Comparison of ENCODE assay signal across 31 mouse cellular contexts in genomic region chr2:173515186-173515585, GRCm38 (mm10). TPM values are rescaled to one million over a fixed set of nuclear protein-coding genes. Genes with fewer than 3 reads are reported as not detected.
DNase-seq lines count a peak whose midpoint lies in the region; ATAC-seq and TF ChIP-seq lines count a peak whose summit lies in the region.
"Had no signal": no experiment of that assay in that cellular context is flagged by ENCODE, and none has a peak within 500 bp of the region (broad histone marks: within the 10 kb centered on the region; RNA-seq: fewer than 3 reads in every experiment).

No protein-coding gene starts in this region.

- no peak for TF ChIP-seq CTCF in intestine, postnatal 0 days (IDR thresholded peaks at IDR 0.05; ENCODE audit: low read depth)
- TF ChIP-seq CTCF in left cerebral cortex, adult 2 months (IDR thresholded peaks at IDR 0.05) = no peak

- no peak overlapping the region for H3K4me3 ChIP-seq in heart, embryonic 12.5 days
- no peak overlapping the region for H3K4me3 ChIP-seq in limb, embryonic 12.5 days (replicated peaks)
- no peak overlapping the region for H3K4me3 ChIP-seq in limb, embryonic 10.5 days
- H3K4me3 ChIP-seq in intestine, postnatal 0 days (ENCODE audit: low read depth, low read length) = no peak overlapping the region
- no peak overlapping the region for H3K4me3 ChIP-seq in left cerebral cortex, adult 2 months
- H3K4me3 ChIP-seq: forebrain, embryonic 13.5 days; limb, embryonic 15.5 days; liver, embryonic 15.5 days; lung, embryonic 15.5 days; megakaryocyte, embryonic 14.5 days had no signal

- WGBS in heart, embryonic 12.5 days = 23% methylated on average over 6 of the region's 6 CpGs
- WGBS in limb, embryonic 12.5 days = 56% methylated on average over 6 of the region's 6 CpGs
- WGBS in limb, embryonic 10.5 days = 57% methylated on average over 6 of the region's 6 CpGs
- WGBS in intestine, postnatal 0 days = 44% methylated on average over 6 of the region's 6 CpGs

- H3K4me2 ChIP-seq in heart, embryonic 12.5 days = no peak overlapping the region
- no peak overlapping the region for H3K4me2 ChIP-seq in limb, embryonic 12.5 days
- H3K4me2 ChIP-seq in intestine, postnatal 0 days (replicated peaks; ENCODE audit: low read depth) = no peak overlapping the region
- H3K4me2 ChIP-seq: forebrain, embryonic 13.5 days; limb, embryonic 15.5 days; liver, embryonic 15.5 days; lung, embryonic 15.5 days had no signal

- peaks cover 13% of the 10 kb centered on the region for H3K4me1 ChIP-seq in heart, embryonic 12.5 days (replicated peaks)
- no peaks in the 10 kb centered on the region for H3K4me1 ChIP-seq in limb, embryonic 12.5 days (replicated peaks)
- no peaks in the 10 kb centered on the region for H3K4me1 ChIP-seq in limb, embryonic 10.5 days
- H3K4me1 ChIP-seq in intestine, postnatal 0 days (replicated peaks; ENCODE audit: control insufficient read depth, insufficient read depth, low read length) = no peaks in the 10 kb centered on the region; the same call in 1 of the 2 replicates
- H3K4me1 ChIP-seq: forebrain, embryonic 13.5 days; liver, embryonic 15.5 days; lung, embryonic 15.5 days had no signal

- H3K27me3 ChIP-seq in heart, embryonic 12.5 days (replicated peaks) = no peaks in the 10 kb centered on the region
- H3K27me3 ChIP-seq in limb, embryonic 12.5 days = no peaks in the 10 kb centered on the region
- H3K27me3 ChIP-seq in limb, embryonic 10.5 days (ENCODE audit: low read depth, poor library complexity, severe bottlenecking) = no peaks in the 10 kb centered on the region
- H3K27me3 ChIP-seq in intestine, postnatal 0 days (replicated peaks; ENCODE audit: control insufficient read depth, insufficient read depth, low read length) = no peaks in the 10 kb centered on the region
- H3K27me3 ChIP-seq: forebrain, embryonic 13.5 days; limb, embryonic 15.5 days; liver, embryonic 15.5 days; lung, embryonic 15.5 days had no signal

- ATAC-seq in heart, embryonic 12.5 days (ENCODE audit: insufficient number of reproducible peaks, low FRiP score) = peak; percentile 66; the same call in 1 of the 2 replicates
- peak; percentile 24; the same call in 1 of the 2 replicates for ATAC-seq in limb, embryonic 12.5 days (ENCODE audit: insufficient number of reproducible peaks, insufficient read depth, low FRiP score, low TSS enrichment, low read depth)
- ATAC-seq in intestine, postnatal 0 days = peak; percentile 23; the same call in 1 of the 2 replicates
- ATAC-seq: forebrain, embryonic 13.5 days; midbrain, embryonic 16.5 days had no signal

- no peak for DNase-seq in heart, postnatal 36 days
- no peak for DNase-seq in limb, embryonic 10.5 days (ENCODE audit: low spot score)
- DNase-seq in heart, postnatal 10 days = peak; percentile 24 to 27
- no peak for DNase-seq in left cerebral cortex, adult 2 months (ENCODE audit: extremely low spot score in 1 of 2, low spot score in 2 of 2)
- DNase-seq: adrenal gland, adult 2 months; cerebellum, adult 11 months; cerebellum, adult 9-11 months; kidney, adult 8-10 months; kidney, postnatal 14 days; lung, postnatal 36 days; right cerebral cortex, postnatal 4 days; thymus, postnatal 25 days had no signal

- H3K27ac ChIP-seq in heart, embryonic 12.5 days (ENCODE audit: poor library complexity, severe bottlenecking) = 0 out of 2 replicates have a peak overlapping the region, but pooled peaks have one; percentile 28
- H3K27ac ChIP-seq in limb, embryonic 12.5 days = no peak overlapping the region
- no peak overlapping the region for H3K27ac ChIP-seq in limb, embryonic 10.5 days
- no peak overlapping the region for H3K27ac ChIP-seq in intestine, postnatal 0 days (ENCODE audit: low read depth, low read length)
- no peak overlapping the region for H3K27ac ChIP-seq in left cerebral cortex, adult 2 months
- H3K27ac ChIP-seq: forebrain, embryonic 13.5 days; limb, embryonic 15.5 days; liver, embryonic 15.5 days; lung, embryonic 15.5 days had no signal

- intact Hi-C loops in heart, postnatal 36 days (cut with DNase I) = no loop called here
- intact Hi-C loops in heart, postnatal 10 days (cut with DNase I) = no loop called here
- intact Hi-C loops in left cerebral cortex, adult 2 months (cut with DNase I) = no loop called here

- peaks cover 13% of the 10 kb centered on the region for H3K9me3 ChIP-seq in heart, embryonic 12.5 days (replicated peaks)
- H3K9me3 ChIP-seq in limb, embryonic 12.5 days = peaks cover 8% of the 10 kb centered on the region
- no peaks in the 10 kb centered on the region for H3K9me3 ChIP-seq in limb, embryonic 10.5 days (replicated peaks)
- no peaks in the 10 kb centered on the region; the same call in 1 of the 2 replicates for H3K9me3 ChIP-seq in intestine, postnatal 0 days (ENCODE audit: control insufficient read depth)
- H3K9me3 ChIP-seq: forebrain, embryonic 13.5 days; liver, embryonic 15.5 days; lung, embryonic 15.5 days had no signal

- H3K9ac ChIP-seq in heart, embryonic 12.5 days = no peak overlapping the region
- H3K9ac ChIP-seq in limb, embryonic 12.5 days (replicated peaks) = no peak overlapping the region
- H3K9ac ChIP-seq in intestine, postnatal 0 days (ENCODE audit: low read depth, low read length) = no peak overlapping the region
- H3K9ac ChIP-seq: forebrain, embryonic 13.5 days; limb, embryonic 15.5 days; liver, embryonic 15.5 days; lung, embryonic 15.5 days had no signal

- H3K36me3 ChIP-seq in heart, embryonic 12.5 days = no peaks in the 10 kb centered on the region
- no peaks in the 10 kb centered on the region for H3K36me3 ChIP-seq in limb, embryonic 12.5 days
- no peaks in the 10 kb centered on the region for H3K36me3 ChIP-seq in limb, embryonic 10.5 days
- H3K36me3 ChIP-seq in intestine, postnatal 0 days (ENCODE audit: control insufficient read depth, insufficient read depth) = no peaks in the 10 kb centered on the region; the same call in 1 of the 2 replicates
- H3K36me3 ChIP-seq: limb, embryonic 15.5 days; liver, embryonic 15.5 days; lung, embryonic 15.5 days had no signal

RNA-seq across cellular contexts. Expression of gene 1700021F07Rik, which starts 7.2 kb away (rescaled TPM):
- polyA plus RNA-seq in heart, embryonic 12.5 days (2016; fragmentation: Nextera tagmentation; extraction: Ambion mirVana) = not detected in 2 replicates
- total RNA-seq in heart, postnatal 36 days (2021) = not detected
- not detected in 2 replicates for polyA plus RNA-seq in limb, embryonic 12.5 days (2016; fragmentation: Nextera tagmentation; extraction: Ambion mirVana)
- not detected in 2 replicates for polyA plus RNA-seq in limb, embryonic 10.5 days (2016; fragmentation: Nextera tagmentation; extraction: Ambion mirVana)
- total RNA-seq in heart, postnatal 10 days (2021) = not detected
- polyA plus RNA-seq in intestine, postnatal 0 days (2015; fragmentation: Nextera tagmentation; extraction: Ambion mirVana) = not detected in 2 replicates
- not detected for total RNA-seq in left cerebral cortex, adult 2 months (2021)
- total RNA-seq: adrenal gland, adult 2 months; adrenal gland, postnatal 4 days; common myeloid progenitor, adult 5-6 weeks; gastrocnemius, adult 8-10 months; layer of hippocampus, adult 8-10 months; left cerebral cortex, postnatal 25 days; MEL had no signal
- polyA plus RNA-seq: adrenal gland, adult 2 months; C2C12; forebrain, embryonic 13.5 days; hindbrain, embryonic 11.5 days; limb, embryonic 15.5 days; liver, embryonic 15.5 days; lung, embryonic 15.5 days; midbrain, embryonic 16.5 days; neural tube, embryonic 14.5 days; stomach, embryonic 14.5 days had no signal

Comparison
In these comparisons a context has a peak if more than half of its experiments do, and no peak if none do; other contexts are left out.
1. DNase-seq: peak in heart, postnatal 10 days (2 of 2); none in heart, postnatal 36 days (0 of 2), limb, embryonic 10.5 days (single experiment) and left cerebral cortex, adult 2 months (0 of 2).
2. Peak in every context shown above with its lines, with median percentiles within 50 percentile points of each other: ATAC-seq.